Mouse (Mus musculus) left cerebral cortex, postnatal 10 days (tissue): ENCODE measurements around the gene Dlx2. TPM values are rescaled to one million over a fixed set of nuclear protein-coding genes. Genes with fewer than 3 reads are reported as not detected.

Experiments
- DNase-seq, 2 experiments: peaks; one replicate each; pipeline ENCODE4 v3.0.0; 2021 to 2022; ENCODE audit warnings: low spot score in 2 of 2, mixed read lengths in 1 of 2; ENCODE audit errors: extremely low spot score in 1 of 2
- intact Hi-C: fragments of 180-260 bp; cut with DNase I; formaldehyde crosslinking; loops from one replicate; pipeline ENCODE4 v1.15.1; 2025
- total RNA-seq, 2 experiments: library from RNA; stranded (reverse); gene quantifications; 2 replicates each; pipeline ENCODE4 v1.2.3; 2021

Dlx2 gene
- 1 to 10 TPM; 8.2 to 8.7 TPM for total RNA-seq

- DNase-seq = no peak
- intact Hi-C loops = no loop called here
Measured at GRCm38 (mm10) chr2:71546640-71547071, at the start of gene Dlx2. Dlx2 (minus strand) TSS chr2:71546754.

DNA sequence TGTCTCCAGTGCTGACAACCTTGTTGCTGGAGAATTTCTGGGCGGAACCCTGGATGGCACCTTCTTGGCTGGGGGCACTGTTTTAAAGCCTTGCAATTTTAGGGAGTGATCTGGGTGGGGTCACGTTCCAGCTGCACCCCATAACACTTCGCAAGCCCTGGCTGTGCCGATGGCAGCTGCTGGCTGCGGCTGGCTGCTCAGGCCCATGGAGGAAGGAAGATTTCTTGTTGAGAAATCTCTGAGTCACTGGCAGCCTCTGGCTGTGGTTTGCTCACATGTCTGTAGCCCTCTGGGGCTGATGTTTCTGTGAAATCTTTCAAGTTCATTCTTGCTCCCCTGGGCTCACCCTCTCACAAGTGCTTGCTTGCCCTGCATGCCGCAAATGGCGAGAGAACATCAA, 47.9 kb upstream of the Dlx2 start:
- DNase-seq = no peak
- intact Hi-C loops = loop anchor here (10.0 kb wide), 1 partner anchor 360 kb away; no protein-coding TSS in a partner anchor

- no peak for DNase-seq
- intact Hi-C loops = no loop called here
Measured at GRCm38 (mm10) chr2:71589114-71589513, 42.6 kb upstream of the Dlx2 start.

GRCm38 (mm10) chr2:71581488-71581887, 34.9 kb upstream of the Dlx2 start:
- intact Hi-C loops = loop anchor here (5.0 kb wide), 1 partner anchor 231 kb away; no protein-coding TSS in a partner anchor
- DNase-seq = no peak

DNA sequence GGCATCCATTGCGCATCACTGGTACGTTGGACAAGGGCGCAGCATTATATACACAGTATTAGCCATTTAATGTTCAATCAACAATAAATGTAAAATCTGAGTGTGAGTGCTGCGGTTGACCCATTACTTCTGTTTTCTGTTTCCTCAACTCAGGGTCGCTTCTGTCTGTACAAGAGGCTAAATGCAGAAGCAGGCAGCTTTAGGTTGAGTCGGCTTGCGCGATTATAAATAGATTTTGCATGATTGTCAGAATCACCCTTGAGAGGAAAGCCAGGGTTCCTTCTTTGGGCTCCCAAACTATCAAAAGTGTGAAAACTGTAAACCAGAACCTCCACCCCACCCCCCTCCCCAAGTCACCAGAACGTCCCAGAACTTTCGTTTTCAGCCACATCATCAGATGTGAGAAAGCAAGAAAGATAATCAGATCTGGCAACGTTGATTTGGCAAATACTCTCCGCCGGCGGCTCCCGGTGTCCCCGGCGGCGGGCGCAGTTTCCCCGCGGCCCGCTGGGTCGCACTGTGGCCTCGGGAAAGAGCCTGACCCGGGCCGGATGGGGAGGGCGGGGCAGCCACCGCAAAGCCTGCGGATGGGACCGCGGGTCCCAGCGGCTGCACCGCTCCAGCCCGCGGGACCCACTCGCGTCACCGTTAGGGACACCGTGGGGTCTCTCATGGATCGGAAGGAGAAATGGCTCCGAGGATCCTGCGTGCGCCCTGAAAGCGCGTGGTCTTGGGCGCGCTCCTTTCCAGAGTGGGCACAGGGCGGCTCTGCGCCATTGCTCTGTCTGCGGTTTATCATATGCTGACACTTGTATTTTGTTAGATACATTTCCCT, 34.3 kb upstream of the Dlx2 start:
- peak; percentile 16 to 82 for DNase-seq
- intact Hi-C loops = loop anchor here (5.0 kb wide), 1 partner anchor 231 kb away; no protein-coding TSS in a partner anchor

- intact Hi-C loops = no loop called here
- DNase-seq = no peak
Measured at GRCm38 (mm10) chr2:71577059-71577458, 30.5 kb upstream of the Dlx2 start.

DNA sequence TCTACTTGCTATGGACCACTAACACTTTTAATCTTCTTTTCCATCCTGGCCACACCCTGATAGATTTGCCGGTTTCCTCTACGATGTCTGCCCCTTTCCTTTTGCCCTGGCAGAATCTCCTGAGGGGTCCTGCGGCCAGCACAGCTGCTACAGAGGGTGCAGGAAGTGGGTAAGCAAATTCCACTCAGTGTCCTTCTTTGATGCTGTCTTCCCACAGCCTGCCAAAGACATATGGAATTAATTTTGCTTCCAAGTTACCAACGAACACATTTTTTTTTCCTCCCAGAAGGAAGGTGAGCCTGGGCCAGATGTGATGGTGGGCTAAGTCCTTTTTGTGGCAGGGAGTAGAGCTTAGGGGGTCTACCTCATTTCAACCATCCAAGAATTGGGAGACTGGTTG, 27.2 kb upstream of the Dlx2 start:
- intact Hi-C loops = no loop called here
- DNase-seq = no peak

DNA sequence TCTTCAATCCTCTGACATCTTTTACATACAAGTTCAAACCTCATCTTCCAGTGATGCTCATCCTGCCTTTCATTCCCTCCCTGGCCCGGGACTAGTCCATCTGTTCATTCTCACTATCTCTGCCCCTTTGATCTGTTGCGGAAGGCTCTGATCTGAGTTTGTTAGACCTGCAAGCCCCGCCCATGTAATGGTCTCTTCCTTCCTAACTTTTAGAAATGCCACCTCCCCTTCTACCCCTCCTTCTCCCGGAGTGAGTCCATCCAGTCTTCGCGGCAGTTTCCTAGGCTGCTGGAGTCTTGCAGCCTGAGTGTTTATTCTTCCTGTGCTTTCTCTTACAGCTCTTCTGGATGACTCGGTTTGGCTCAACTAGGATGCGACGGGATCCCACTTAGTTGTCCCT, 19.9 kb upstream of the Dlx2 start:
- intact Hi-C loops = no loop called here

DNA sequence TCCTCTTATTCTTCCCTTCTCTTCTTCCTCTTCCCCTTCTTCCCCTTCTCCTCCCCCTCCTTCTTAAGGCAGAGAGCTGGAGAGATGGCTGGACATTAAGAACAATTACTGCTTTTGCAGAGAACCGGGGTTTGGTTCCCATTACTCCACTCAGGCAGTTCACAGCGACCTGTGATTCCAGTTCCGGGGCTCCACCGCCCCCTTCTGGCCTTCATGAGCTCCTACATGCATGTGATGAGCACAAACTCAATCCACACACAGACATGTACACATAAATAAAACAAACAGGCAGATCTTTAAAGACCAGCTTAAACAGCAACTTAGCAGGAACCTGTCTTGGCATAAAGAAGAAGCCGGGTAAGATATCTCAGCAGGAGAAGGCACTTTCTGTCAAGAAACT, 9.5 kb upstream of the Dlx2 start:
- DNase-seq = no peak
- intact Hi-C loops = no loop called here

More for the DNA sequence above, 19.9 kb upstream of the Dlx2 start:
- no peak for DNase-seq

GRCm38 (mm10) chr2:71551704-71552103, 5.2 kb upstream of the Dlx2 start:
- intact Hi-C loops = no loop called here
- no peak for DNase-seq

- intact Hi-C loops = no loop called here
- DNase-seq = no peak
Measured at GRCm38 (mm10) chr2:71550330-71550729, 3.8 kb upstream of the Dlx2 start.

DNA sequence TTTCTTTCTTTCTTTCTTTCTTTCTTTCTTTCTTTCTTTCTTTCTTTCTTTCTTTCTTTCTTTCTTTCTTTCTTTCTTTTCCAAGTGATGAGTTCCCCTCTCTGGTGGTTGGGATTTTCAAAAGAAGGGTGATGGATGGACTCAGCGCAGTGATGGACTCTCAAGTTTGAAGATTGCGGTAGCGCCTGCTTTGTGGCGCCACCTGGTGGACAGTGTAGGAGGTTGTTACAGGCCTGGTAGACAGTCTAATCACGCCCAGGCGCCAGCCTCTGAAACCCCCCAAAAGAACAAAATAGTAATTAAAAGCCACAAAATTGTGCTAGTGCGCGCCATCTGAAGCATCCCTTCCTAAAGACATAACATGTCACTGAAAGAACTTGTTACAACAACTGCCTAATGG, 1.3 kb upstream of the Dlx2 start:
- DNase-seq = peak in 1 of 2 experiments; percentile 77
- intact Hi-C loops = no loop called here

GRCm38 (mm10) chr2:71545882-71546639, 493 bp downstream of the Dlx2 start:
- intact Hi-C loops = no loop called here
- DNase-seq = no peak

DNA sequence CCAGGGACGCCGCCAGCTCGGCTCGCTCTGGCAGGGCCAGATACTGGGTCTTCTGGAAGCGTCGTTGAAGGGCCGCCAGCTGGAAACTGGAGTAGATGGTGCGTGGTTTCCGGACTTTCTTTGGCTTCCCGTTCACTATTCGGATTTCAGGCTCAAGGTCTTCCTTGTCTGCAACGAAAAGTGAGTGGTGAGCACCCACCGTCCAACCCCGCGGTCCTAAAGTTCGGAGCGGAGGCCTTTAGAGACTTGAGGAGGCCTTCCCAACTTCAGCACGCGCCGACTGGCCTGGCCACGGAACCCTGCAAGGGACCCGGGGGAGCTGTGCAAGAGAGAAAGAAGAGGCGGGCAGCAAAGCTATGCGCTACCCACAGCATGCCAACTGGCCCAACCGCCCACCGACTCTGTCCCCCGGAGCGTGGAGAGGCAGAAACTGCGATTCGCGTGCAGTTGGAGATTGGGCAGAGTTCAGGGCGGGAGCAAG, 1.1 kb downstream of the Dlx2 start:
- DNase-seq = no peak
- intact Hi-C loops = no loop called here

DNA sequence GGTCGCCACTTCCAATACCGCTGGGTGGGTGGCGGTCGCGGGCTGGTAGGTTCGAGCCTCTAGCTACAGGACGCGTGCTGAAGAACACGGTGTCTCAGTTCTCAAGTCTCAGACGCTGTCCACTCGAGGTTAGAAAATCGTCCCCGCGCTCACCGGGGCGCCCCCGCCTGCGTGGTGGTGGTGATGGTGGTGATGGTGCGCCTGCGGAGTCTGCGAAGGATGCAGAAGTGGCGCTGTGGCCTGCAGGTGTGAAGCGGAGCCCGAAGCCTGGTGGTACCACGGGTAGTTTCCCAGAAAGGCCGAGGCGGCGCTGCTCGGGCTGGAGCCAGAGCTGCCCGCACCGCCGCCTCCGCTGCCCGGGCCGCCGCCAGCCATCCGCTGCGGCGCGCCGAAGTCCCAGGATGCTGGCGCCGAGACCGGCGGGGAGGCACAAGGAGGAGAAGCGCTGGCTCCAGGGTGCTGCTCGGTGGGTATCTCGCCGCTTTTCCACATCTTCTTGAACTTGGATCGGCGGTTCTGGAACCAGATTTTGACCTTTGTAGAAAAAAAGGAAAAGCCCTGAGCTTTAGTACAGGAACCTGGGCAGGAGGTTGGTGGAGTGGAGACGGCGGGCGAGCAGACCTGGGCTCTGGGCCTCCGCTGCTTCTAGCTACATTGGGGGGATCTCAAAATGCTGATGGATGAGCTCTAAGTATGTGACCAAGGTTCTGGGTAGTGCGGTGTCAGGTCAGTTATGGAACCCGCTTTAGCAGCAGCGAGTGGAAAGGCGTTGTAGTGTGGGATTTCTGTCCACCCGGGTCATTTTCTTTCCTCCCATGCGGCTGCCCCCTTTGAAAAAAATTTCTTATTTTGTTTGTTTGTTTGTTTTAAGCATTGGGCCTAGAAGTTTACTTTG, 1.9 kb downstream of the Dlx2 start:
- no peak for DNase-seq
- intact Hi-C loops = no loop called here

DNA sequence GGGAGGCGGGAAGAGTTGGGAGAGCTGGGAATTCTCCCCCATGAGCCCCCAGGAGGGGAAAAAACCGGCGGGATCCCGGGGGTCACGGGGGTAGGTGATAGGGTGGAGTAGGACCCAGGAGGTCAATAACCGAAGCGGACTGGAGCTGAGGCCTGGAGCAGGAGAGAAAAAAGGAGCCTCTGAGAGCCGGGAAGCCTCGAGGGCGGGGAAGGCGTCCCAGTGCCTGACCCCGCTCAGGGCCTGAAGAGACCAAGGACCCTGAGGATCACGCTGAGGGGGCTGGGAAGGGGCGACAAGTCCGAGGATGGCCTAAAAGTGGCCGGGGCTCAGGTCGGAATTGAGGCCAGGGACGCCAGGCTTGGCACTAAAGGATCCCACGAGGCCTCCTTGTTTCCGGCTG, 2.6 kb downstream of the Dlx2 start:
- intact Hi-C loops = no loop called here
- no peak for DNase-seq

DNA sequence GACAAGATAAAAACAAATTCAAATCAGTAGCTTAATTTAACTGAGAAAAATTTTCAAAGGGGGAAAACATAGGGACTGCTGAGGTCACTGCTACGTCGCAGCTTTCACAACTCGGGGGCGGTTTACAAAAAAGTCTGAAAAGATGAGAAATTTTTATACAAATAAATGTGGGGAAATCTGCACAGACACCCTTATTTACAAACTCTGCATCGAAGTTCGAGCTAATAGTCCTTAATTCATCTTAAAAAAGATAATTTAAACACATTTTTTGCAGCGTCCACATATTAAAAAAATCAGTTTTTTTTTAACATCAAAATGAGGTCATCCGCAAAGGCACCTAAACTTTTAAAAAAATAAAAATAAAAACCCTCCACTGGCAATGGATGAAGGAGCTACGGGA, 3.0 kb downstream of the Dlx2 start:
- DNase-seq = no peak
- intact Hi-C loops = no loop called here

GRCm38 (mm10) chr2:71542816-71543301, 3.7 kb downstream of the Dlx2 start:
- intact Hi-C loops = no loop called here
- no peak for DNase-seq
